Comparison of ENCODE assay signal across 17 mouse cellular contexts in genomic region chr17:75071174-75071573, GRCm38 (mm10).
A peak's percentile ranks its signal among the peaks of the same experiment; 100 is the strongest.
DNase-seq lines count a peak whose midpoint lies in the region; ATAC-seq lines count a peak whose summit lies in the region.
"Had no signal": no experiment of that assay in that cellular context is flagged by ENCODE, and none has a peak within 500 bp of the region (broad histone marks: within the 10 kb centered on the region; RNA-seq: fewer than 3 reads in every experiment).

No protein-coding gene starts in this region.

- no peak overlapping the region for H3K4me3 ChIP-seq in heart, embryonic 10.5 days
- H3K4me3 ChIP-seq: embryonic facial prominence, embryonic 12.5 days; intestine, embryonic 15.5 days had no signal

- no peaks in the 10 kb centered on the region for H3K27me3 ChIP-seq in heart, embryonic 10.5 days (ENCODE audit: insufficient read depth, poor library complexity, severe bottlenecking)
- H3K27me3 ChIP-seq: embryonic facial prominence, embryonic 12.5 days; intestine, embryonic 15.5 days had no signal

- ATAC-seq in megakaryocyte progenitor cell, adult 5-6 weeks (replicated peaks; ENCODE audit: poor library complexity) = peak; percentile 60
- no peak for ATAC-seq in inflammation-experienced regulatory T-cells, adult 6 months
- ATAC-seq: activated CD4-positive, CD25-positive, alpha-beta regulatory T cell, adult 4 months; intestine, embryonic 15.5 days had no signal

- H3K4me1 ChIP-seq in heart, embryonic 10.5 days = peaks cover 64% of the 10 kb centered on the region

- 6% methylated on average over 2 of the region's 2 CpGs for WGBS in heart, embryonic 10.5 days

- H3K27ac ChIP-seq in heart, embryonic 10.5 days = peak overlapping the region; percentile 68
- H3K27ac ChIP-seq: embryonic facial prominence, embryonic 12.5 days; intestine, embryonic 15.5 days had no signal

- peaks cover 9% of the 10 kb centered on the region; the same call in 1 of the 2 replicates for H3K36me3 ChIP-seq in heart, embryonic 10.5 days
- H3K36me3 ChIP-seq: embryonic facial prominence, embryonic 12.5 days had no signal

- peak; percentile 44 to 62 for DNase-seq in heart, adult 18-20 months
- no peak for DNase-seq in heart, postnatal 25 days (ENCODE audit: low spot score)
- no peak for DNase-seq in heart, embryonic 10.5 days (ENCODE audit: low spot score)
- peak; percentile 31 for DNase-seq in heart, postnatal 4 days
- no peak for DNase-seq in cerebellum, adult 11-12 months
- DNase-seq in adrenal gland, adult 8-10 months = no peak
- DNase-seq: gastrocnemius, postnatal 10 days; kidney, postnatal 14 days; layer of hippocampus, adult 9-11 months; lung, postnatal 14 days; midbrain, embryonic 14.5 days; right cerebral cortex, postnatal 14 days had no signal

- H3K9me3 ChIP-seq in heart, embryonic 10.5 days = no peaks in the 10 kb centered on the region
- H3K9me3 ChIP-seq: embryonic facial prominence, embryonic 12.5 days; intestine, embryonic 15.5 days had no signal

- intact Hi-C loops in heart, postnatal 25 days (cut with DNase I) = loop anchor here (5.0 kb wide), 1 partner anchor 64 kb away; the partner anchor contains the start of gene Ltbp1

Comparison
In these comparisons a context has a peak if more than half of its experiments do, and no peak if none do; other contexts are left out.
1. DNase-seq: peak in heart, adult 18-20 months (2 of 2) and heart, postnatal 4 days (single experiment); none in heart, postnatal 25 days (single experiment), heart, embryonic 10.5 days (single experiment), cerebellum, adult 11-12 months (single experiment) and adrenal gland, adult 8-10 months (single experiment).